Mouse (Mus musculus): ENCODE measurements around the gene Sarm1.

Sarm1 gene

DNA sequence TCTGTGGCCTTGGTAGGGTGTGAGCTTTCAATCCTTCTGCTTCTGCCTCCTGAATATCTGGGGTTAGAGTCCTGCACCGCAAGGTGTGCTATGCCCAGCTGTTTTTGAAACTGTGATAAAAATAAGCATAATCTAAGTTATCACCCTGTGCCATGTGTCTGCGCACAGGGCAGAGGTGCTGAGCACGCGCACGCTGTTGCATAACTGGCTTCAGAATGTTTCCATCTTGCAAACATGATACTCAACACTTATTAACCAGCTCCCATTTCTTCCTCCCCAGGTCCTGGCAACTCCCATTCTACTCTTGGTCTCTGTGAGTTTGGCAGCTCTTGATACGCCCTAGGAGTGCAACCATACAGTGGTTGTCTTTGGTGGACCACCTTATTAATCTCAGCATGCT lies 69.9 kb downstream of the Sarm1 start:
- CTCF ChIA-PET: interaction anchor here in 3 of 4 experiments (0.6 to 2.3 kb wide), 16 partner anchors 9 to 72 kb away, joined by 3 to 13 read pairs (median 4); partner anchors contain the start of genes Sarm1 (in 1 of the 3) and Slc46a1 (in 1 of the 3)
- POLR2A ChIA-PET: interaction anchor here (0.6 to 1.6 kb wide), 11 partner anchors 8 to 67 kb away, joined by 3 to 6 read pairs (median 3); no protein-coding TSS in a partner anchor

DNA sequence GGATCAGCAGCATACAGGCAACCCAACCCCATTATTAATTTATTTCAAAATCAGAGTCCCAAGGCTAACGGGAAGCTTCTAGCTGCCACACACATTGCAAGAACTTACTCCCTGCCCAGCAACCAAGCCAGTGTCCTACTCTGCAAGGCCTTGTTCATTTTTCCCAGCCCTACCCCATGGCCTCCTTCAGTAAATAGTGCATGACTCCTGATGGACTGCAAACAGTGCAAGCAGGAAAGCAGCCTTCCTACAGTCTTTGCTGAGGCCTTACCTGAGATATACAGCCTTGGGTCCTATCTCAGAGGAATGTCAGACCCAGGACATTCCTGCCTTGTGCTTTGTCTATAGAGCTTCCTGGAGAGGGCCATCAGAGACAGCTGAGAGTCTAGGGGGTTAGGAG lies 72.0 kb downstream of the Sarm1 start:
- POLR2A ChIA-PET: interaction anchor here in 2 of 4 experiments (0.5 to 1.3 kb wide), 2 partner anchors 9 to 81 kb away, joined by 3 to 4 read pairs; no protein-coding TSS in a partner anchor
- CTCF ChIA-PET: interaction anchor here in 2 of 4 experiments (0.5 to 1.9 kb wide), 2 partner anchors 10 to 256 kb away, joined by 4 to 8 read pairs; no protein-coding TSS in a partner anchor

DNA sequence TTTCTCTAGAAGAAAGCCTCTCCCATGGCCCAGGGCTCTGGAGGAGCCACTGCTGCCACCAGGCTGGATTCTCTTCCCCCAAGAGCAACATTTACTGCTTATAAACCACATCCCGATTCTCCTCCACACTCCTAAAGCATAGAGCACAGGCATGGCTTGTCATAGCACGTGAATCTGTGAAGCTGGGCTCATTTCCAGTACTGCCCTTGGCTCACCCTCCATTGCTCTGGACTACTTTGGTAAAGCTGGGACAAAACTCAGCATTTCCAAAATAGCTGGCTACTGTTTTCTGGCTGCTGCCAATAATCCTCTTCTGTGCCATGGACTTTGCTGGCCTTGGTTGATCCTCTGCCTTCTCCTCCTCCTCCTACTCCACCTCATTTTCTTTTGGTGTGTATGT lies 73.2 kb downstream of the Sarm1 start:
- POLR2A ChIA-PET: interaction anchor here in 2 of 4 experiments (1.0 to 1.2 kb wide), 3 partner anchors 10 to 66 kb away, joined by 3 read pairs; no protein-coding TSS in a partner anchor
- CTCF ChIA-PET: interaction anchor here (0.5 to 1.9 kb wide), 6 partner anchors 11 to 141 kb away, joined by 3 to 8 read pairs (median 4); no protein-coding TSS in a partner anchor
